Mouse (Mus musculus) liver, adult 2 months (tissue): ENCODE data around the gene Smurf2. TPM values are rescaled to one million over a fixed set of nuclear protein-coding genes. Genes with fewer than 3 reads are reported as not detected.
A peak's percentile ranks its signal among the peaks of the same experiment; 100 is the strongest.

Experiments used
- DNase-seq: peaks from one replicate; pipeline ENCODE4 v3.0.0-alpha.2; 2011; ENCODE audit warnings: low read depth, low spot score; ENCODE audit errors: extremely low read depth
- H3K27ac ChIP-seq: fragments of 200-500 bp; replicated peaks from 2 replicates; pipeline ENCODE4 v1.5.1; 2012; ENCODE audit warnings: low read depth, mild to moderate bottlenecking, control low read depth, inconsistent platforms, low read length; ENCODE audit not compliant: insufficient read depth
- H3K27me3 ChIP-seq: fragments of 200-500 bp; 2 replicates; pipeline ENCODE4 v1.6.1; 2012; ENCODE audit warnings: mild to moderate bottlenecking, moderate library complexity, low read length, inconsistent platforms; ENCODE audit not compliant: control insufficient read depth, insufficient read depth
- H3K36me3 ChIP-seq: fragments of 200-500 bp; 2 replicates; pipeline ENCODE4 v1.6.1; 2012; ENCODE audit warnings: low read length, inconsistent platforms; ENCODE audit not compliant: control insufficient read depth, insufficient read depth
- H3K4me1 ChIP-seq: fragments of 200-500 bp; 2 replicates; pipeline ENCODE4 v1.6.1; 2011; ENCODE audit warnings: low read length; ENCODE audit not compliant: control insufficient read depth, insufficient read depth
- H3K4me3 ChIP-seq: fragments of 200-500 bp; 2 replicates; pipeline ENCODE4 v1.5.1; 2011; ENCODE audit warnings: low read depth, mild to moderate bottlenecking, control low read depth, low read length, moderate library complexity; ENCODE audit not compliant: insufficient read depth
- H3K79me2 ChIP-seq: fragments of 200-500 bp; 2 replicates; pipeline ENCODE4 v1.6.1; 2012; ENCODE audit warnings: inconsistent platforms, mild to moderate bottlenecking, low read length, moderate library complexity; ENCODE audit not compliant: control insufficient read depth, insufficient read depth
- H3K9ac ChIP-seq: fragments of 200-500 bp; 2 replicates; pipeline ENCODE4 v1.6.1; 2012; ENCODE audit warnings: low read depth, mild to moderate bottlenecking, control low read depth, inconsistent platforms, low read length
- CTCF ChIP-seq: fragments of 200-500 bp; IDR thresholded peaks from 2 replicates; pipeline ENCODE4 v1.5.1; 2011; ENCODE audit warnings: low read depth, low read length, control low read depth
- POLR2A ChIP-seq: fragments of 200-500 bp; IDR thresholded peaks from 2 replicates; pipeline ENCODE4 v1.6.1; 2011; ENCODE audit warnings: low read length, control low read depth; ENCODE audit not compliant: insufficient read depth; ENCODE audit errors: extremely low read depth
- WGBS: fragments of 180-500 bp; shearing (Covaris S2); methylation state at CpG from one replicate; pipeline ENCODE4 v1.1.7; 2018; 5-methylcytosine and 5-hydroxymethylcytosine counted together
- polyA plus RNA-seq: library from polyadenylated mRNA; depleted of rRNA; stranded (reverse); fragments of >200 nt; gene quantifications from 2 replicates; pipeline ENCODE4 v1.2.3, GENCODE M21; 2012
- total RNA-seq: library from RNA; depleted of rRNA; stranded (reverse); fragments of >200 nt; gene quantifications from 2 replicates; pipeline ENCODE4 v1.2.3, GENCODE M21; 2014

Gene Smurf2
- total and polyA plus RNA-seq, 2 experiments: 7.2 to 29.9 TPM

DNA sequence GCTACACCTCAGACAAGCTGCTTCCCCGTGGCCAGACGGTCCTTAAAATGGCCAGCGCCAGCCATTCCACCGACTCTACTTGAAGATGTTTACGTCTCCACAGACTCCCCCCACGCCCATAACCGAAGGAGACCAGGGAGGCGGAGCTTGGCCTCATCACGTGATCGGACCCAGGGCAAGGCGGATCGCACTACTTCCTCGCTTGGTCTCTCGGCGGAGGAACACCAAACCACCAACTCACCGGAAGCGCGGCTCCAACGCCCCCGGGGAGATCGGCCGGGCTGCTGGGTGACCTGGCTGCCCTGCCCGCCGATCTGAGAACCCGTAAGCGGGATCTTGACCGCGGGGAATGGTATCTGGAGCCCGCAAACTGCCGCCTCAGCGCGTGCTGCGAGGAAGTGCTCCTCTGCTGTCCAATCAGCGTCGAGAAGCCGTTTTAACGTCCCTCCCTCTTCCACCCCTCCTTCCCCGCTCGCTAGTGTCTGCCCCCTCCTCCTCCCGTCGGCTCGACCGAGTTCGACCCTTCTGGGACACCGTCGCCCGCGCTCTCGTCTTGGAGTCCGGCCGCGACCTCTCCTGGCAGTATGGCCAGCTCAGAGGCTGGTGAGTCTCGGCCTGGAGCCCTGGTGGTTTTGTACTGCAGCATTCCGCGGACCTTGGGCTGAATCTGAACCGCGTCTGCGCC, 131.6 kb downstream of the Smurf2 start, which contains the start of the genes Ddx5 and Cep95:
Gene Ddx5, minus strand, starts transcription at position 411 of the 685 bp plus-strand sequence.
Gene Cep95, plus strand, starts transcription at position 478 of the 685 bp plus-strand sequence.
- peak within 1 kb of the TSS; percentile 96 for H3K4me3 ChIP-seq
- peaks cover 34% of the 10 kb centered on the region for H3K36me3 ChIP-seq
- H3K27me3 ChIP-seq: no peaks in the 10 kb centered on the region
- peak; percentile 96 for DNase-seq
- TF ChIP-seq CTCF (peak; percentile 16; the same call in 1 of the 2 replicates), POLR2A (peak; percentile 60; the same call in 1 of the 2 replicates)
- under 1% methylated on average over 58 of the region's 58 CpGs for WGBS
- peak within 1 kb of the TSS; percentile 98 for H3K9ac ChIP-seq
- peaks cover 1% of the 10 kb centered on the region; the same call in 1 of the 2 replicates for H3K4me1 ChIP-seq
- peak within 1 kb of the TSS; percentile 98 for H3K27ac ChIP-seq
- H3K79me2 ChIP-seq: peaks cover 6% of the 10 kb centered on the region; the same call in 1 of the 2 replicates

DNA sequence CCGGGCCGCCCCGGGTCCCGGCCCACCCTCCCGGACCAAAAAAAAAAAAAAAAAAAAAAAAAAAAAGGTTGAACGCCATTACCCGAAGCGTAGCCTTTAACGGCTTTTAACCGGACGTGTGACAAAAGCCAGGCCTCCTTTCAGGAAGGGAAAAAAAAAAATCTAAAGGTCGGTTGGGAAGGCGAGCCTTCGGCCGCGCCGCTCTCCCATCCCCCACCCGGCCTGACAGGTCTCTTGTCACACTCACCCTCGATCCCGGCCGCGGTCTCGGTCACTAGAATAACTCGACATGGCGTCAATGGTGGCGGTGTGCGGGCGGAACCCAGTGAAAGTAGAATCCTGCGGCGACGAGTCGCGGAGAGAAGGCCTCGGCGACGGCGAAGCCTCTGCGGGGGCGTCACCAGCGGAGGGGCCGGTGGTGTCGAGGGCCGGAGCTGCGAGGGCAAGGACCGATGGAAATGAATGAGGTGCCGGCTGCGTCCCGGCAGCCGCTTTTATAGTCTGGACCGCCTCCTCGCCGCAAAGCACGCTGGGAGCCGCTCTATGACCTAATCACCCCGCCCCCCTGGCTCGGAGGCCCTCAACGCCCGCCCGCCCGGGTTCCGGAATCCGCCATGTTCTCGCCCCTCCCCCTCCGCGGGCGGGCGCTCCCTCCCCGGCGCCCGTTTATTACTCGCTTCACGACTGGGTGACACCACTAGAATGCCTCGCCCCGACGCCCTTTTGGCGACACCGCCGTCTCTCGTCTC, 132.3 kb downstream of the Smurf2 start:
- Histone ChIP-seq H3K27ac (peak overlapping the region; percentile 98), H3K4me1 (peaks cover 4% of the 10 kb centered on the region), H3K79me2 (peaks cover 6% of the 10 kb centered on the region; the same call in 1 of the 2 replicates), H3K4me3 (peak overlapping the region; percentile 96), H3K9ac (peak overlapping the region; percentile 98), H3K27me3 (no peaks in the 10 kb centered on the region), H3K36me3 (peaks cover 38% of the 10 kb centered on the region)
- WGBS: under 1% methylated on average over 77 of the region's 79 CpGs
- peak; percentile 77 for DNase-seq
- TF ChIP-seq POLR2A (peak; percentile 98), CTCF (no peak)

DNA sequence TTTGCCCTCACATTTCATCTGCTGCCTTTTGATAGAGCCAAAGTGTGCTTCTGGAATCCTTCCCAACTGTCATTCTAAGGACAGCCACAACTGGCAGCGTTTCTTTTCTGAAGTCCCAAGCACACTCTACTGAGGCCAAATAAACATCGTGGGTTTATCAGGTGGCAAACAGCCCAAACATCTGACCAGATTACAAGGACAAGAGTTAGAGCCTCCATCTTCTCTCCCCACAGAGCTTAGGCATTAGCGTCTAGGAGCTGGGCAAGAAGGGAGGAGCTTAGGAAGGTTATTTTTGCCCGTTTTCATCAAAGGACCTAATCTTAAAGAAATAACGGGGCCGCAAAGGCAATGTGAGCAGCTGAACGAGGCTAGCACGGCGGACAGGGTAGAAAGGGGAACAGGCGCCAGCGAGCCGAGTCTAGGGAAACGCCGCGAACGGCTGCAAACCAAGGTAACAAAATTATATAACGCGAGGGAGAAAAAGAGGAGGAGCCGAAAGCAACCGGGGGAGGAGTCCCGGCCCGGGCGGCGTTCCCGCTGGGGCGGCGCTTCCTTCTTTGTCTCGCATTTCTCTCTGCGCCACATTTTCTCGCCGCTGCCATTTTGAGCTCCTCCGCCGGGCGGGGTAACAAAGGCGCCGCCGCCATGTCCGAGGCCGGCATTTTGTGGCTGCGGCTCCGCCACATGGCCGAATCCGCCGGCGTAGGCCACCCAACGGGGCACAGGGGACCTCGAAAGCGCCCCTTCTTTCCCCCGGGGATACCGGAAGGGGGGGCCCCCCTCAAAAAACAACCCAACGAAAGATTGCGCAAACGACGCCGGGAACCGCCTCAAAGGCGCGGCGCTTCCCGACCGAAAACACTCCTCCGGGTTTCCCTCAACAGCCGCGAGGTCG, 133.1 kb downstream of the Smurf2 start:
- Histone ChIP-seq H3K27ac (peak overlapping the region; percentile 98), H3K36me3 (peaks cover 46% of the 10 kb centered on the region), H3K4me1 (peaks cover 6% of the 10 kb centered on the region), H3K79me2 (peaks cover 6% of the 10 kb centered on the region; the same call in 1 of the 2 replicates), H3K27me3 (no peaks in the 10 kb centered on the region), H3K9ac (peak overlapping the region; percentile 98), H3K4me3 (peak overlapping the region; percentile 96)
- DNase-seq: peak; percentile 90
- TF ChIP-seq POLR2A (peak; percentile 52; the same call in 1 of the 2 replicates), CTCF (no peak)
- WGBS: under 1% methylated on average over 65 of the region's 65 CpGs

DNA sequence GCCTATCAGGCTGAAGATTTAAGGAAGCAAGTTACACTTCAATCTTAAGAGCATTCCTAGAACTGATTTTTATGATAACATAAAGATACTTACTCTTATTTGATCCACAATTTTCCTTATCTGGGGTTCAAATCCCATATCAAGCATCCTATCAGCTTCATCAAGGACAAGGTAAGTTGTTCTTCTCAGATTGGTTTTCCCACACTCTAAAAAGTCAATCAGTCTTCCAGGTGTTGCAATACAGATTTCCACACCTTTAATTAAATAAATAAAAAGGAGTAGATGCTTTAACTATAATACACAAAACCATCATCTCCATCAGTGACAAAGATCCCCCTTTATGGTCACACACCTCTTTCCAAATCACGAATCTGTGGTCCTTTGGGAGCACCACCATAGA, 135.5 kb downstream of the Smurf2 start:
- H3K9ac ChIP-seq: no peak overlapping the region
- H3K79me2 ChIP-seq: peaks cover 6% of the 10 kb centered on the region; the same call in 1 of the 2 replicates
- no peak overlapping the region for H3K4me3 ChIP-seq
- 56% methylated on average over 1 of the region's 1 CpGs for WGBS
- H3K36me3 ChIP-seq: peaks cover 62% of the 10 kb centered on the region
- H3K27me3 ChIP-seq: no peaks in the 10 kb centered on the region
- DNase-seq: no peak
- no peak overlapping the region for H3K27ac ChIP-seq
- TF ChIP-seq CTCF (no peak), POLR2A (no peak)
- peaks cover 8% of the 10 kb centered on the region for H3K4me1 ChIP-seq

DNA sequence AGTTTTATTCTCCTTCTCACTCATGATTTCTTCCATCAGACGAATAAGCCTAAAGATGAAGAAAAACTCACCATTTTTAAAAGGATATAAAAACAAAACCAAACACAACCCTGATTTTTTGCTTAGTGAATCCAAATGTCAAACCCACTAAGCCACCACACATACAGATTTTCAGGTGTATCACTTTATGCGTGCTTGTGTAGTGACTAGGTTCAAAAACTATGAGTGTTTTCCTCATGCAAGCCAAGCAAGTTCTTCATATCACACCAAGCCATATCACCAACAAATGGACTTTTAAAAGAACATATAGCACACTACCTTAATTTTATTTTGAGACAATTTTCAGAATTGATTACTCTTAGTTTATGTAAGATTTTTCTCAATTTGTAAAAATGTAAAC, 136.0 kb downstream of the Smurf2 start:
- Histone ChIP-seq H3K9ac (no peak overlapping the region), H3K4me3 (no peak overlapping the region), H3K79me2 (peaks cover 6% of the 10 kb centered on the region; the same call in 1 of the 2 replicates), H3K27ac (no peak overlapping the region), H3K36me3 (peaks cover 64% of the 10 kb centered on the region), H3K27me3 (no peaks in the 10 kb centered on the region), H3K4me1 (peaks cover 10% of the 10 kb centered on the region)
- DNase-seq: no peak
- TF ChIP-seq POLR2A (no peak), CTCF (no peak)
- 75% methylated on average over 2 of the region's 2 CpGs for WGBS
